Mouse (Mus musculus): ENCODE data around the gene Trim46. TPM values are rescaled to one million over a fixed set of nuclear protein-coding genes. Genes with fewer than 3 reads are reported as not detected.

Trim46 gene
- polyA plus RNA-seq, 1 experiment: 2.1 TPM

DNA sequence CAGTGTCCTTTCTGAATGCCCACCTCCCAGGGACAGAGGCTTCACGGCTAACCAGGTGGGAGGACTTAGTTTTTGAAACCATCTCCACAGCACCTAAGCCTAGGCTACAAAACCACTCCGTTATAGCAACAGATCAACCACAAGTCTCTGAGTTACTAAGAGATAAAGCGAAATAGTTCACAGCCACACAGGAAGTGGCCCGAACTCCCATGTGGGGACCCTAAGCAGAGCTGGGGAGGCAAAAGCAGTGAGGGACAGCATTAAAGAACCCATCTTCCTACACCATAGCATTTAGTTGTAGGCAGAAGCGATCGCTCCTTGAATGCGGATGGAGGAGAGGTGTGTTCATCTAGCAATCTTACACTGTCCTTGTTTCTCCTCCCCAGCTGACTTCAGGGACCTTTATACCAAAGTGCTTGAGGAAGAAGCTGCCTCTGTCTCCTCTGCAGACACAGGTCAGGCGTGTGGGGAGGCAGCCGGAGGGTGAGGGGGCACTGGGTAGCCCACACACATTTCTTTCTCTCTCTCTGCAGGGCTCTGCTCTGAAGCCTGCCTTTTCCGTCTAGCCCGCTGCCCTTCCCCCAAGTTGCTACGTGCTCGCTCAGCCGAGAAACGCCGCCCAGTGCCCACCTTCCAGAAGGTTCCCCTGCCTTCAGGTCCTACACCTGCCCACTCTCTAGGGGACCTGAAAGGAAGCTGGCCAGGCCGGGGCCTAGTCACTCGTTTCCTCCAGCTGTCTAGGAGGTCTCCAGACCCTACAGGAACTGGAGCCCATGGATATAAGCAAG lies 58.2 kb downstream of the Trim46 start:
- WGBS: 88% methylated on average over 18 of the region's 18 CpGs
- DNase-seq (ENCODE audit: low read depth, low spot score): no peak

DNA sequence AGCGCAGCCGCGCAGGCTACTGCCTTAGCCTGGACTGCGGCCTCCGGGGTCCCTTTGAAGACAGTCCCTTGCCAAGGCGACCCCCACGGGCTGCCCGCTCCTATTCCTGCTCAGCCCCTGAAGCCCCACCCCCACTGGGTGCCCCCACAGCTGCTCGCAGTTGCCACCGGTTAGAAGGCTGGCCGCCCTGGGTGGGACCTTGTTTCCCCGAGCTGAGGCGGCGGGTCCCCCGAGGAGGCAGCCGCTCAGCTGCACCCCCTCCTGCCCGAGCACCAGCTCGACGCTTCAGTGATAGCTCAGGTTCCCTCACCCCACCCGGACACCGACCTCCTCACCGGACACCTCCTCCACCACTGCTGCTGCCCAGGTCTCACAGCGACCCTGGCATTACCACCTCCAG lies 58.9 kb downstream of the Trim46 start:
- 72% methylated on average over 23 of the region's 23 CpGs for WGBS
- no peak for DNase-seq (ENCODE audit: low read depth, low spot score)

Other genes starting within 250 kb of the Trim46 start
- gene Rusc1, start 153.0 kb downstream of the Trim46 start, polyA plus RNA-seq (2012; rRNA removed): 43.8 and 48.1 TPM in 2 replicates
- gene Gm43738, start 145.2 kb downstream of the Trim46 start, polyA plus RNA-seq (2012; rRNA removed): not detected in 2 replicates
- 160 and 206 TPM in 2 replicates for gene Fdps, start 144.3 kb downstream of the Trim46 start, polyA plus RNA-seq (2012; rRNA removed)
- gene Pklr, start 110.2 kb downstream of the Trim46 start, polyA plus RNA-seq (2012; rRNA removed): 181 and 448 TPM in 2 replicates
- 0.48 and 0.52 TPM in 2 replicates for gene Hcn3, start 86.1 kb downstream of the Trim46 start, polyA plus RNA-seq (2012; rRNA removed)
- gene Clk2, start 81.5 kb downstream of the Trim46 start, polyA plus RNA-seq (2012; rRNA removed): 41.1 and 53.0 TPM in 2 replicates
- gene Scamp3, start 68.8 kb downstream of the Trim46 start, polyA plus RNA-seq (2012; rRNA removed): 88.5 and 107 TPM in 2 replicates
- 23.0 and 30.1 TPM in 2 replicates for gene Fam189b, start 63.2 kb downstream of the Trim46 start, polyA plus RNA-seq (2012; rRNA removed)
- 88.5 and 99.3 TPM in 2 replicates for gene Gba, start 43.4 kb downstream of the Trim46 start, polyA plus RNA-seq (2012; rRNA removed)
- 20.8 and 22.8 TPM in 2 replicates for gene Thbs3, start 31.1 kb downstream of the Trim46 start, polyA plus RNA-seq (2012; rRNA removed)
- 171 and 186 TPM in 2 replicates for gene Mtx1, start 19.2 kb downstream of the Trim46 start, polyA plus RNA-seq (2012; rRNA removed)
- 0.99 and 1.6 TPM in 2 replicates for gene Muc1, start 17.3 kb downstream of the Trim46 start, polyA plus RNA-seq (2012; rRNA removed)
- 170 and 221 TPM in 2 replicates for gene Krtcap2, start 343 bp downstream of the Trim46 start, polyA plus RNA-seq (2012; rRNA removed)
- gene Dpm3, start 13.0 kb upstream of the Trim46 start, polyA plus RNA-seq (2012; rRNA removed): 355 and 356 TPM in 2 replicates
- 108 and 123 TPM in 2 replicates for gene Slc50a1, start 24.3 kb upstream of the Trim46 start, polyA plus RNA-seq (2012; rRNA removed)
- 78.0 and 93.8 TPM in 2 replicates for gene Efna1, start 34.8 kb upstream of the Trim46 start, polyA plus RNA-seq (2012; rRNA removed)
- 6.0 and 7.4 TPM in 2 replicates for gene Efna3, start 76.7 kb upstream of the Trim46 start, polyA plus RNA-seq (2012; rRNA removed)
- 14.5 and 14.6 TPM in 2 replicates for gene Efna4, start 91.7 kb upstream of the Trim46 start, polyA plus RNA-seq (2012; rRNA removed)
- 59.4 and 68.5 TPM in 2 replicates for gene Adam15, start 103.7 kb upstream of the Trim46 start, polyA plus RNA-seq (2012; rRNA removed)
- 0.15 and 0.60 TPM in 2 replicates for gene Dcst2, start 115.7 kb upstream of the Trim46 start, polyA plus RNA-seq (2012; rRNA removed)
- gene Dcst1, start 118.9 kb upstream of the Trim46 start, polyA plus RNA-seq (2012; rRNA removed): 3.1 and 6.7 TPM in 2 replicates
- 92.6 and 151 TPM in 2 replicates for gene Zbtb7b, start 148.5 kb upstream of the Trim46 start, polyA plus RNA-seq (2012; rRNA removed)
- not detected in 2 replicates for gene Lenep, start 156.5 kb upstream of the Trim46 start, polyA plus RNA-seq (2012; rRNA removed)
- 40.7 and 48.2 TPM in 2 replicates for gene Flad1, start 165.6 kb upstream of the Trim46 start, polyA plus RNA-seq (2012; rRNA removed)
- gene Cks1b, start 172.1 kb upstream of the Trim46 start, polyA plus RNA-seq (2012; rRNA removed): 37.2 and 50.9 TPM in 2 replicates
- 60.3 and 84.0 TPM in 2 replicates for gene Shc1, start 172.1 kb upstream of the Trim46 start, polyA plus RNA-seq (2012; rRNA removed)
- gene Pygo2, start 183.9 kb upstream of the Trim46 start, polyA plus RNA-seq (2012; rRNA removed): 30.8 and 39.3 TPM in 2 replicates
- 44.6 and 52.7 TPM in 2 replicates for gene Pbxip1, start 190.4 kb upstream of the Trim46 start, polyA plus RNA-seq (2012; rRNA removed)
- gene Pmvk, start 208.2 kb upstream of the Trim46 start, polyA plus RNA-seq (2012; rRNA removed): 31.6 and 34.8 TPM in 2 replicates